Mouse (Mus musculus): ENCODE measurements around the gene Arl4a.
A peak's percentile ranks its signal among the peaks of the same experiment; 100 is the strongest.

The Arl4a gene

GRCm38 (mm10) chr12:40009866-40010265 lies 28.0 kb downstream of the Arl4a start:
- no peak for DNase-seq (ENCODE audit: low spot score)

GRCm38 (mm10) chr12:40008459-40008858 lies 29.4 kb downstream of the Arl4a start:
- DNase-seq (ENCODE audit: low spot score), result no peak

- no peak for DNase-seq (ENCODE audit: low spot score)
Observed at GRCm38 (mm10) chr12:40004766-40005165, 33.1 kb downstream of the Arl4a start.

GRCm38 (mm10) chr12:39998853-39999195 lies 39.0 kb downstream of the Arl4a start:
- DNase-seq (ENCODE audit: low spot score), result no peak

GRCm38 (mm10) chr12:39998070-39998852 lies 39.6 kb downstream of the Arl4a start:
- peak; percentile 72 for DNase-seq (ENCODE audit: low spot score)

GRCm38 (mm10) chr12:39997651-39998050 lies 40.2 kb downstream of the Arl4a start:
- DNase-seq (ENCODE audit: low spot score), result no peak

GRCm38 (mm10) chr12:39996015-39996414 lies 41.8 kb downstream of the Arl4a start:
- no peak for DNase-seq (ENCODE audit: low spot score)

GRCm38 (mm10) chr12:39995609-39996008 lies 42.2 kb downstream of the Arl4a start:
- no peak for DNase-seq (ENCODE audit: low spot score)

- no peak for DNase-seq (ENCODE audit: low spot score)
Observed at GRCm38 (mm10) chr12:39992767-39993302, 45.0 kb downstream of the Arl4a start.

GRCm38 (mm10) chr12:39990830-39991780 lies 46.7 kb downstream of the Arl4a start:
- DNase-seq (ENCODE audit: low spot score), result no peak

- DNase-seq (ENCODE audit: low spot score), result no peak
Observed at GRCm38 (mm10) chr12:39989136-39989535, 48.7 kb downstream of the Arl4a start.

GRCm38 (mm10) chr12:39987177-39987576 lies 50.6 kb downstream of the Arl4a start:
- peak; percentile 13 for DNase-seq (ENCODE audit: low spot score)

GRCm38 (mm10) chr12:39985639-39986038 lies 52.2 kb downstream of the Arl4a start:
- no peak for DNase-seq (ENCODE audit: low spot score)

GRCm38 (mm10) chr12:39979792-39980191 lies 58.0 kb downstream of the Arl4a start:
- no peak for DNase-seq (ENCODE audit: low spot score)

- DNase-seq (ENCODE audit: low spot score), result no peak
Observed at GRCm38 (mm10) chr12:39979066-39979465, 58.8 kb downstream of the Arl4a start.

- DNase-seq (ENCODE audit: low spot score), result no peak
Observed at GRCm38 (mm10) chr12:39977996-39978590, 59.7 kb downstream of the Arl4a start.

GRCm38 (mm10) chr12:39976426-39976825 lies 61.4 kb downstream of the Arl4a start:
- no peak for DNase-seq (ENCODE audit: low spot score)

- DNase-seq (ENCODE audit: low spot score), result no peak
Observed at GRCm38 (mm10) chr12:39975829-39976340, 61.9 kb downstream of the Arl4a start.

GRCm38 (mm10) chr12:39974977-39975583 lies 62.7 kb downstream of the Arl4a start:
- DNase-seq (ENCODE audit: low spot score), result no peak

- no peak for DNase-seq (ENCODE audit: low spot score)
Observed at GRCm38 (mm10) chr12:39974273-39974672, 63.6 kb downstream of the Arl4a start.

GRCm38 (mm10) chr12:39969500-39969899 lies 68.3 kb downstream of the Arl4a start:
- no peak for DNase-seq (ENCODE audit: low spot score)

GRCm38 (mm10) chr12:39968109-39968508 lies 69.7 kb downstream of the Arl4a start:
- no peak for DNase-seq (ENCODE audit: low spot score)
